Mouse (Mus musculus) lung, adult 2 months (tissue): ENCODE measurements around the gene Hpca.

Experiments
- CTCF ChIP-seq: fragments of 200-500 bp; IDR thresholded peaks from 2 replicates; pipeline ENCODE4 v1.5.1; 2011; ENCODE audit warnings: mild to moderate bottlenecking, low read length, control low read depth; ENCODE audit not compliant: insufficient read depth
- POLR2A ChIP-seq: fragments of 200-500 bp; IDR thresholded peaks from 2 replicates; pipeline ENCODE4 v1.6.1; 2011; ENCODE audit warnings: low read depth, mild to moderate bottlenecking, control low read depth, low read length, borderline replicate concordance; ENCODE audit errors: extremely low read depth

DNA sequence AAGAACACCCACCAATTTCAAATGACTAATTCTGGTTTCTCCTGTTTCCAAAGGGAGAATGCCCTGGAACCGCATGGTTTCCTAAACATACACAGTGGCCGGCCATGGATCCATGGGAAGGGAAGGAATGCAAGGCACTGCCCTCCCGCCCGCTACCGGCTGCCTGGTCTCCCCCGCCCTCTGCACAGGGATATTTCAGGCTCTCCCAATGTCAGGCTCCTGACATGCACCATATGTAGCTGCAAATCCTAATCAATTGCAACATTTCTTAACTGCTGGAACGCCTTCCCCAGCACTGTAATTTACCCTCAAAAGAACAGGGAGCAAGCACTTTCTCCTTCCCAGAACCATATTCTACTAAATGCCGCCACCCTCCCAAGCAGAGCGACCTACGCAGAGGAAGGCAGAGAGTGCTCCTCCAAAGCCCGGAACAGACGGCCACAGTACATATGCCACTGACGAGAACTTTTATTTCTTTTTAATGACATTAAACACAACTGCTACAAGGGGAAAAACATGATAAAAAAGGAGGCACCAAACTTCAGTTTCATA is 25.8 kb upstream of the Hpca start:
- TF ChIP-seq POLR2A (no peak), CTCF (no peak)
